Mouse (Mus musculus) limb, embryonic 10.5 days (tissue): ENCODE data around the gene Myh9. TPM values are rescaled to one million over a fixed set of nuclear protein-coding genes. Genes with fewer than 3 reads are reported as not detected.

ENCODE experiments used
- DNase-seq: peaks from one replicate; pipeline ENCODE4 v3.0.0-alpha.2; 2017; ENCODE audit warnings: low spot score
- H3K27ac ChIP-seq: fragments of 300-500 bp; sonication (generic); 2 replicates; pipeline ENCODE4 v1.5.1; 2016; ENCODE audit warnings: mild to moderate bottlenecking
- H3K27me3 ChIP-seq: fragments of 300-500 bp; sonication (generic); 2 replicates; pipeline ENCODE4 v1.6.1; 2016; ENCODE audit warnings: low read depth, mild to moderate bottlenecking; ENCODE audit not compliant: poor library complexity, severe bottlenecking
- H3K36me3 ChIP-seq: fragments of 300-500 bp; sonication (generic); 2 replicates; pipeline ENCODE4 v1.6.1; 2016; ENCODE audit warnings: mild to moderate bottlenecking, moderate library complexity
- H3K4me1 ChIP-seq: fragments of 300-500 bp; sonication (generic); 2 replicates; pipeline ENCODE4 v1.6.1; 2016
- H3K4me3 ChIP-seq: fragments of 300-500 bp; sonication (generic); 2 replicates; pipeline ENCODE4 v1.5.1; 2016; ENCODE audit warnings: mild to moderate bottlenecking, moderate library complexity
- H3K9me3 ChIP-seq: fragments of 300-500 bp; sonication (generic); replicated peaks from 2 replicates; pipeline ENCODE4 v1.6.1; 2016; ENCODE audit warnings: mild to moderate bottlenecking
- WGBS: fragments of 180-500 bp; shearing (Covaris S2); methylation state at CpG from one replicate; pipeline ENCODE4 v1.1.7; 2016; 5-methylcytosine and 5-hydroxymethylcytosine counted together
- polyA plus RNA-seq: library from polyadenylated mRNA; unstranded; fragments of >200 nt; fragmentation: Nextera tagmentation; extraction: Ambion mirVana; gene quantifications from 2 replicates; pipeline ENCODE4 v1.2.1, GENCODE M21; 2016

Myh9 gene
- polyA plus RNA-seq, 1 experiment from 2014 or later = 39.2 TPM

GRCm38 (mm10) chr15:77836692-77837443 is 5.1 kb downstream of the Myh9 start:
- WGBS = 61% methylated on average over 6 of the region's 6 CpGs
- Histone ChIP-seq H3K9me3 (no peaks in the 10 kb centered on the region), H3K4me3 (no peak overlapping the region), H3K27me3 (no peaks in the 10 kb centered on the region), H3K36me3 (peaks cover 8% of the 10 kb centered on the region), H3K4me1 (peaks cover 79% of the 10 kb centered on the region), H3K27ac (no peak overlapping the region)
- no peak for DNase-seq

DNA sequence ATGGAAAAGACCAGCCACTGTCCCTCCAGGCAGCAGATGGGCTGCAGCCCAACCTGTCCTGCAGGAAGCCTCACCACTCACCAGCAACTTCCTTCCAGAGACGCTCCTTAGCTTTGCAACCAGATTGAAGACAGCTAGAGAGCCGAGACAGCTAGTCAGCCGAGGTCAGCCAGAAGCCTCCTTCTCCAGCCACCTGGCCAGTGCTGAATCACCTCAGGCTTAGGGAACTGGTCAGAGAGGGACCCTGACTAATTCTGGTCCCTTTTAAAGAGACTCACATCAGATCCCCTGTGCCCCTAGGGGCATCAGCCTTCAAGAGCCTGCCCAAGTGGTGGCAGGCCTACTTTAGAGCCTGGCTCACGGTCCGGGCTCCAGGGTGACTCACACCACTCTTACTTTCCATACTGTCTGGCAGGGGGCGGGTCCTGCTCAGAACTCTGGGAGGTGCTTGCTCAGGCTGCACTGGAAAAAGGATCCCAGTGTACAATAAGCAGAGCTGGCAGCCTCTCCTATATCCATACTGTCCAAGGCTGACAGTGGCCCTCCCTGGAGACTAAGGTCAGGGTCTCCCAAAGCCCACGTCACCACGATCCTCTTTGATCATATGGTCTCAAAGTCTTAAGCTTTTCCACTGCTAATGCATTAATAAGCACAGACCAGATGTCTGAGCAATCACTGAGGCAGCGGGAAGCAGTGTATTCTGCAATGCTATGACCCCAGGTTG is 5.9 kb downstream of the Myh9 start:
- Histone ChIP-seq H3K27me3 (no peaks in the 10 kb centered on the region), H3K4me3 (no peak overlapping the region), H3K4me1 (peaks cover 76% of the 10 kb centered on the region), H3K27ac (peak overlapping the region; percentile 73), H3K36me3 (peaks cover 14% of the 10 kb centered on the region), H3K9me3 (no peaks in the 10 kb centered on the region)
- WGBS = 45% methylated on average over 9 of the region's 9 CpGs
- no peak for DNase-seq

GRCm38 (mm10) chr15:77834336-77835268 is 7.4 kb downstream of the Myh9 start:
- Histone ChIP-seq H3K27me3 (no peaks in the 10 kb centered on the region), H3K27ac (peak overlapping the region; percentile 68), H3K9me3 (no peaks in the 10 kb centered on the region), H3K4me1 (peaks cover 64% of the 10 kb centered on the region), H3K4me3 (no peak overlapping the region), H3K36me3 (peaks cover 24% of the 10 kb centered on the region)
- DNase-seq = no peak
- 79% methylated on average over 15 of the region's 15 CpGs for WGBS

GRCm38 (mm10) chr15:77833731-77834130 is 8.2 kb downstream of the Myh9 start:
- no peak for DNase-seq
- Histone ChIP-seq H3K4me1 (peaks cover 56% of the 10 kb centered on the region), H3K27me3 (no peaks in the 10 kb centered on the region), H3K4me3 (no peak overlapping the region), H3K9me3 (no peaks in the 10 kb centered on the region), H3K36me3 (peaks cover 27% of the 10 kb centered on the region), H3K27ac (0 out of 2 replicates have a peak overlapping the region, but pooled peaks have one; percentile 65)
- 86% methylated on average over 6 of the region's 6 CpGs for WGBS

GRCm38 (mm10) chr15:77833083-77833482 is 8.9 kb downstream of the Myh9 start:
- no peak for DNase-seq
- Histone ChIP-seq H3K9me3 (no peaks in the 10 kb centered on the region), H3K4me3 (no peak overlapping the region), H3K27me3 (no peaks in the 10 kb centered on the region), H3K4me1 (peaks cover 54% of the 10 kb centered on the region), H3K27ac (no peak overlapping the region), H3K36me3 (peaks cover 27% of the 10 kb centered on the region)

DNA sequence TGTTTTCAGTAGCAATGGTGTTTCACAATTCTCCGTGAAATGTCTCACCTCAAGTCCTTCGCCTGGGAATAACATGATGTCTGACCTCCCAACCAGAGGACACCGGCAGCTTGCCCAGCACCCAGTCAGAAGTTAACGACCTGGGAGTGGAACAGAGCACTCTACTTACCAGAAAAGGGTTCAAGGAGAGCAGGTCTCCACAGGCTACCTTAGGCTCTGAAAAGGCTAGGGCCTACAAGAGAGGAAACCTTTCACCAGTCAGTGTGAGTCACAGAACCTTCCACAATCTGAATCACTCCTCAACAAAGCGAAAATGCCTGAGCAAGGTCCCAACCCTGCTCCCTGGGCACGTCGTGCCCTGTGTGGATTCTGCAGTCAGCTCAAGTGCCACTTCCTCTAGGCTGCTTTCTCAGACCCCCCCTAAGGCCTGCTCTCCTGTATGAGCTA is 9.5 kb downstream of the Myh9 start:
- peaks cover 54% of the 10 kb centered on the region for H3K4me1 ChIP-seq
- no peaks in the 10 kb centered on the region for H3K27me3 ChIP-seq
- no peak overlapping the region for H3K27ac ChIP-seq
- H3K4me3 ChIP-seq = no peak overlapping the region
- H3K9me3 ChIP-seq = no peaks in the 10 kb centered on the region
- H3K36me3 ChIP-seq = peaks cover 27% of the 10 kb centered on the region
- 73% methylated on average over 7 of the region's 7 CpGs for WGBS
- DNase-seq = no peak

DNA sequence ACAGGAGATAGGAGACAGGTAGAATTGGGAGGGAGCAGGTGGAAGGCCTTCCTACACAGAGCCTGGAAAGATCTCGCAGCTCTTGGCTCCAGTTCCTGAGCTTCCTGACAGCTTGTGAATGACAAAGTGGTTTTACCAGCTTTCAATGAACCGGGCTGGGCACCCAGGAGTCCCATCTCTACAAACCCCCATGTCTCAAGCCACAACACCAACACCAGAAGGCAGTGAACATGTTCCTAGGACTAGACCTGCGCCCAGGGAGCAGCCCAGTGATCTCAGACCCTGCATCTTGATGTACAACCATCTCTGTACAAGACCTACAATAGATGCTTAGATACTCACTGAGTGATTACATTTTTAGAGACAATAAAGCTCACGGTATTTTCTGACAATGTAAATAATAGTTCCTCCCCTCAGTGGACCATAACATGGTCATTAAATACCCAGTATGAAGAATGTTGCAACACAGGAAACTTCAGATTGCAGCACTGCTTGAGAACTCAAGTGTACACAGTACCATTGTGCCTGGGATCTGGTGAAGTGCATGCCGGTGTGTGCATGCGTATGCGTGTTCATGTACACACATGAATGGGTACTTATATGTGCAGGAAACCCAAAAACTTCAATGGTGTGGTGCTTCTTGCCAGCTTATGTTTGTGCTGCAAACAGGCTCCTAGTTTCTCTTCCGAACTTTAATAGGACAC is 10.1 kb downstream of the Myh9 start:
- Histone ChIP-seq H3K27me3 (no peaks in the 10 kb centered on the region), H3K4me3 (no peak overlapping the region), H3K4me1 (peaks cover 54% of the 10 kb centered on the region), H3K27ac (no peak overlapping the region), H3K36me3 (peaks cover 27% of the 10 kb centered on the region), H3K9me3 (no peaks in the 10 kb centered on the region)
- 84% methylated on average over 8 of the region's 8 CpGs for WGBS
- no peak for DNase-seq

- H3K27me3 ChIP-seq = no peaks in the 10 kb centered on the region
- H3K27ac ChIP-seq = no peak overlapping the region
- peaks cover 48% of the 10 kb centered on the region for H3K4me1 ChIP-seq
- no peak for DNase-seq
- 89% methylated on average over 2 of the region's 2 CpGs for WGBS
- H3K4me3 ChIP-seq = no peak overlapping the region
- H3K9me3 ChIP-seq = no peaks in the 10 kb centered on the region
- peaks cover 27% of the 10 kb centered on the region for H3K36me3 ChIP-seq
Observed at GRCm38 (mm10) chr15:77831138-77831579, 10.8 kb downstream of the Myh9 start.

- peaks cover 43% of the 10 kb centered on the region for H3K4me1 ChIP-seq
- H3K4me3 ChIP-seq = no peak overlapping the region
- 88% methylated on average over 5 of the region's 5 CpGs for WGBS
- no peaks in the 10 kb centered on the region for H3K9me3 ChIP-seq
- H3K36me3 ChIP-seq = peaks cover 27% of the 10 kb centered on the region
- H3K27me3 ChIP-seq = no peaks in the 10 kb centered on the region
- no peak for DNase-seq
- H3K27ac ChIP-seq = no peak overlapping the region
Observed at GRCm38 (mm10) chr15:77830481-77831137, 11.4 kb downstream of the Myh9 start.

GRCm38 (mm10) chr15:77829542-77829941 is 12.4 kb downstream of the Myh9 start:
- no peak for DNase-seq
- Histone ChIP-seq H3K27ac (no peak overlapping the region), H3K36me3 (peaks cover 32% of the 10 kb centered on the region), H3K4me3 (no peak overlapping the region), H3K27me3 (no peaks in the 10 kb centered on the region), H3K9me3 (no peaks in the 10 kb centered on the region), H3K4me1 (peaks cover 33% of the 10 kb centered on the region)
- WGBS = 91% methylated on average over 2 of the region's 2 CpGs

DNA sequence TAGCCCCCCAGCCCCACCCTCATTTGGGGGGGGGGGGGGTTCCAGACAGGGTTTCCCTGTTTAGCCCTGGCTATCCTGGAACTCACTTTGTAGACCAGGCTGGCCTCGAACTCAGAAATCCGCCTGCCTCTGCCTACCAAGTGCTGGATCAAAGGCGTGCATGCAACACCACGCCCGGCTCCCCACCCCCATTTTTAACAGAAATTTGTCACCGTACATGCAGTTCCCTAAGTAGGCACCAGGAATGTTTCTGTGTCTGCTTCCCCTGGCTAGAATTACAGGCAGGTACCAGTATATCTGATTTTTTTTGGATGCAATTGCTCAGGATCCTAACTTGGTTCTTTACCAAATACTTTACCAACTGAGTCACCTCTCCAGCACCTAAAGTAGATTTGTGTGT is 13.1 kb downstream of the Myh9 start:
- DNase-seq = no peak
- Histone ChIP-seq H3K27ac (no peak overlapping the region), H3K4me3 (no peak overlapping the region), H3K27me3 (no peaks in the 10 kb centered on the region), H3K36me3 (peaks cover 32% of the 10 kb centered on the region), H3K9me3 (no peaks in the 10 kb centered on the region), H3K4me1 (peaks cover 28% of the 10 kb centered on the region)
- WGBS = 95% methylated on average over 6 of the region's 6 CpGs

GRCm38 (mm10) chr15:77828242-77828641 is 13.7 kb downstream of the Myh9 start:
- Histone ChIP-seq H3K4me3 (no peak overlapping the region), H3K27me3 (no peaks in the 10 kb centered on the region), H3K27ac (peak overlapping the region; percentile 79; the same call in 1 of the 2 replicates), H3K36me3 (peaks cover 36% of the 10 kb centered on the region), H3K9me3 (no peaks in the 10 kb centered on the region), H3K4me1 (peaks cover 32% of the 10 kb centered on the region)
- 91% methylated on average over 12 of the region's 12 CpGs for WGBS
- DNase-seq = no peak
